Mouse (Mus musculus): ENCODE data around the gene Rab8b. TPM values are rescaled to one million over a fixed set of nuclear protein-coding genes. Genes with fewer than 3 reads are reported as not detected.

Gene Rab8b
- 10 to 100 TPM; 23.4 to 24.4 TPM for total RNA-seq (2021)
- long read RNA-seq, experiment 1, full-length matches to known transcripts, result 13 of 21 reads
- long read RNA-seq, experiment 1, partial matches to known transcripts, result 0 of 21 reads
- long read RNA-seq, experiment 1, other reads (novel, unspliced or antisense), result 8 of 21 reads
- long read RNA-seq, experiment 2, full-length matches to known transcripts, result 5 of 9 reads
- long read RNA-seq, experiment 2, partial matches to known transcripts, result 0 of 9 reads
- long read RNA-seq, experiment 2, other reads (novel, unspliced or antisense), result 4 of 9 reads

GRCm38 (mm10) chr9:66919382-66919971 is at the start of gene Rab8b:
Rab8b (minus strand) TSS chr9:66919687.
- intact Hi-C loops (cut with DNase I), result no loop called here
- DNase-seq (ENCODE audit: low spot score in 2 of 2), result peak; percentile 96 to 97

GRCm38 (mm10) chr9:66967492-66967891 is 48.0 kb upstream of the Rab8b start:
- DNase-seq (ENCODE audit: low spot score in 2 of 2), result no peak
- intact Hi-C loops (cut with DNase I), result no loop called here

GRCm38 (mm10) chr9:66961478-66961877 is 42.0 kb upstream of the Rab8b start:
- no peak for DNase-seq (ENCODE audit: low spot score in 2 of 2)
- intact Hi-C loops (cut with DNase I), result no loop called here

- DNase-seq (ENCODE audit: low spot score in 2 of 2), result no peak
- intact Hi-C loops (cut with DNase I), result no loop called here
Observed at GRCm38 (mm10) chr9:66957451-66957850, 38.0 kb upstream of the Rab8b start.

GRCm38 (mm10) chr9:66952886-66953285 is 33.4 kb upstream of the Rab8b start:
- intact Hi-C loops (cut with DNase I), result no loop called here

GRCm38 (mm10) chr9:66952321-66952720 is 32.8 kb upstream of the Rab8b start:
- intact Hi-C loops (cut with DNase I), result no loop called here
- no peak for DNase-seq (ENCODE audit: low spot score in 2 of 2)

More at GRCm38 (mm10) chr9:66952886-66953285, 33.4 kb upstream of the Rab8b start:
- no peak for DNase-seq (ENCODE audit: low spot score in 2 of 2)

GRCm38 (mm10) chr9:66948536-66948935 is 29.0 kb upstream of the Rab8b start:
- intact Hi-C loops (cut with DNase I), result no loop called here
- DNase-seq (ENCODE audit: low spot score in 2 of 2), result no peak

GRCm38 (mm10) chr9:66945647-66946641 is 26.5 kb upstream of the Rab8b start, which contains the start of gene Rps27l:
Rps27l (plus strand) TSS chr9:66946086.
- peak; percentile 89 to 90 for DNase-seq (ENCODE audit: low spot score in 2 of 2)
- intact Hi-C loops (cut with DNase I), result loop anchor here (2.0 kb wide), 1 partner anchor 29 kb away; the partner anchor contains the start of gene Lactb

GRCm38 (mm10) chr9:66945161-66945560 is 25.7 kb upstream of the Rab8b start:
- DNase-seq (ENCODE audit: low spot score in 2 of 2), result no peak
- intact Hi-C loops (cut with DNase I), result no loop called here

GRCm38 (mm10) chr9:66938836-66939235 is 19.3 kb upstream of the Rab8b start:
- intact Hi-C loops (cut with DNase I), result loop anchor here (2.0 to 5.0 kb wide), 2 partner anchors 104 to 292 kb away; partner anchors contain the start of gene Aph1c
- DNase-seq (ENCODE audit: low spot score in 2 of 2), result peak; percentile 56

- DNase-seq (ENCODE audit: low spot score in 2 of 2), result no peak
- intact Hi-C loops (cut with DNase I), result loop anchor here (5.0 kb wide), 1 partner anchor 290 kb away; no protein-coding TSS in a partner anchor
Observed at GRCm38 (mm10) chr9:66937507-66937906, 18.0 kb upstream of the Rab8b start.

- DNase-seq (ENCODE audit: low spot score in 2 of 2), result no peak
- intact Hi-C loops (cut with DNase I), result no loop called here
Observed at GRCm38 (mm10) chr9:66933869-66934808, 14.7 kb upstream of the Rab8b start.

- no peak for DNase-seq (ENCODE audit: low spot score in 2 of 2)
- intact Hi-C loops (cut with DNase I), result no loop called here
Observed at GRCm38 (mm10) chr9:66930351-66930750, 10.9 kb upstream of the Rab8b start.

- intact Hi-C loops (cut with DNase I), result no loop called here
- peak in 1 of 2 experiments; percentile 36 for DNase-seq (ENCODE audit: low spot score in 2 of 2)
Observed at GRCm38 (mm10) chr9:66927696-66928402, 8.4 kb upstream of the Rab8b start.

- intact Hi-C loops (cut with DNase I), result no loop called here
- DNase-seq (ENCODE audit: low spot score in 2 of 2), result no peak
Observed at GRCm38 (mm10) chr9:66925853-66926252, 6.4 kb upstream of the Rab8b start.

GRCm38 (mm10) chr9:66922076-66922475 is 2.6 kb upstream of the Rab8b start:
- DNase-seq (ENCODE audit: low spot score in 2 of 2), result no peak
- intact Hi-C loops (cut with DNase I), result no loop called here

GRCm38 (mm10) chr9:66920488-66921279 is 1.2 kb upstream of the Rab8b start:
- intact Hi-C loops (cut with DNase I), result no loop called here
- no peak for DNase-seq (ENCODE audit: low spot score in 2 of 2)
